Mouse (Mus musculus): Measurements from ENCODE around the gene Tead3. TPM values are rescaled to one million over a fixed set of nuclear protein-coding genes. Genes with fewer than 3 reads are reported as not detected.
"Not testable (repeated sequence)": the region's sequence is repeated elsewhere in the genome, so short reads cannot be mapped to it uniquely, and the experiment has no call there.

Tead3 gene
- polyA plus RNA-seq, 1 experiment from 2014 or later, result 45.2 TPM

GRCm38 (mm10) chr17:28331241-28332112, 19.1 kb downstream of the Tead3 start:
- POLR2A ChIA-PET, result interaction anchor here (0.7 to 3.9 kb wide), 12 partner anchors 8 to 124 kb away, joined by 3 to 45 read pairs (median 5); partner anchors contain the start of genes Def6, Fance and Tead3
- in situ Hi-C loops (cut with MboI; ENCODE audit: low pct_unique_long_range_greater_than_20kb), result no loop called here
- TF ChIP-seq CTCF (IDR thresholded peaks at IDR 0.05), result no peak
- no peaks in the 10 kb centered on the region for H3K27me3 ChIP-seq
- DNase-seq (ENCODE audit: low read depth, low spot score), result no peak
- ATAC-seq, result no peak
- CTCF ChIA-PET, result interaction anchor here (1.5 to 1.9 kb wide), 3 partner anchors 11 to 105 kb away, joined by 4 to 10 read pairs (median 5); no protein-coding TSS in a partner anchor

- in situ Hi-C loops (cut with MboI; ENCODE audit: low pct_unique_long_range_greater_than_20kb); H3K27me3 ChIP-seq; DNase-seq (ENCODE audit: low read depth, low spot score); ATAC-seq: not testable (repeated sequence)
- ChIA-PET CTCF (interaction anchor here (1.5 to 2.1 kb wide), 4 partner anchors 12 to 105 kb away, joined by 4 to 10 read pairs (median 6); no protein-coding TSS in a partner anchor), POLR2A (interaction anchor here (1.1 to 3.9 kb wide), 8 partner anchors 9 to 105 kb away, joined by 3 to 45 read pairs (median 6); partner anchors contain the start of gene Tead3)
Observed at GRCm38 (mm10) chr17:28330590-28330989, 20.0 kb downstream of the Tead3 start.

DNA sequence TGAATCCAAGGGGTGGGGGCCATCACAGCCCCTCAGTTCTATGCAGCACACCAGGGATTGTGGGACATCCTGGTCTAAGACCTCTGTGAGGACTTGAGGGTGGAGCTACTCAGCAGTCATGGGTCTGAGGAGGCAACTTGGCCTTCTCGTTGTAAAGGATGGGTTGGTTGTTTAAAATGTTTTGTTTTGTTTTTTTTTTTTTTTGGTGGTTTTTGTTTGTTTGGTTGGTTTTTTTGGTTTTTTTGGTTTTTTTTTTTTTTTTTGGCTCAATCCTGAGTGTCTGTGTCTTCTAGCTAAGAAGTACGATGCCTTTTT, 20.4 kb downstream of the Tead3 start:
- H3K27me3 ChIP-seq, result no peaks in the 10 kb centered on the region
- DNase-seq (ENCODE audit: low read depth, low spot score) (no peak), ATAC-seq (no peak)
- no peak for TF ChIP-seq CTCF (IDR thresholded peaks at IDR 0.05)
- CTCF ChIA-PET, result interaction anchor here (1.5 to 2.1 kb wide), 4 partner anchors 12 to 104 kb away, joined by 4 to 10 read pairs (median 6); no protein-coding TSS in a partner anchor
- in situ Hi-C loops (cut with MboI; ENCODE audit: low pct_unique_long_range_greater_than_20kb), result no loop called here
- POLR2A ChIA-PET, result interaction anchor here (0.8 to 3.9 kb wide), 7 partner anchors 9 to 105 kb away, joined by 3 to 45 read pairs (median 7); partner anchors contain the start of gene Tead3

DNA sequence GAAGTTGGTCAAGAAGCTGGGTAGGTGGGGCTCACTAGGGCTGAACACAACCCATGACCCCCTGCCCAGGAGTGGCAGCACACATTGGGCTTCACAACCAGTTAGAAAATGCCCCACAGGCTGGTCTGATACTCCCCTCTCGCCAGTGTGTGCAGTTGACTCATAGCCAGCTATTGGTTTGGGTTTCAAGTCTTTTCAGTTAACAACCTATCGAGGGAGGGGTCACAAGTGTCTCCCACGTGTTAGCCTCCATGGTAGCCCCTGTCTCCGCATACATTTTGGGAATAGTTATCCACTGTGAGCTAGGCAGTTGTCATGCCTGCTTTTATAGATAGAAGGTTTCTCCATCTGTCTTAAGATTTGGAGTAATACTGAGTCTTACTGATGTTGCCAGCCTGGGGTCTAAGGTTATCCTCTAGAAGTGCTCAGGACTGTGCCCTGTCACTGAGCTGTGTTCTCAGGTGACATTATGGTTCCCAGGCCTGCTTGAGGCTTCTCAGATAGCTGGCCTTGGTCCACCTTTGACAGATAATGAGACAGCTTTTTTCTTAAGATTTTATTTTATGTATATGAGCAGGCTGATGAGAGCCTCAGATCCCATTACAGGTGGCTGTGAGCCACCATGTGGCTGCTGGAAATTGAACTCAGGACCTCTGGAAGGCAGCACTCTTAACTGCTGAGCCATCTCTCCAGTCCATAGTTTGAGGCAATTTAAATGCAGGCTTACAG, 20.9 kb downstream of the Tead3 start:
- no peaks in the 10 kb centered on the region for H3K27me3 ChIP-seq
- in situ Hi-C loops (cut with MboI; ENCODE audit: low pct_unique_long_range_greater_than_20kb), result no loop called here
- DNase-seq (ENCODE audit: low read depth, low spot score) (no peak), ATAC-seq (no peak)
- POLR2A ChIA-PET, result interaction anchor here (0.8 to 3.9 kb wide), 7 partner anchors 8 to 20 kb away, joined by 3 to 45 read pairs (median 4); partner anchors contain the start of gene Tead3
- TF ChIP-seq CTCF (IDR thresholded peaks at IDR 0.05), result no peak
- CTCF ChIA-PET, result interaction anchor here (1.5 to 2.1 kb wide), 4 partner anchors 13 to 38 kb away, joined by 4 to 8 read pairs (median 4); no protein-coding TSS in a partner anchor

GRCm38 (mm10) chr17:28328946-28329345, 21.7 kb downstream of the Tead3 start:
- CTCF ChIA-PET, result interaction anchor here (1.5 to 2.1 kb wide), 2 partner anchors 14 to 39 kb away, joined by 4 to 8 read pairs; no protein-coding TSS in a partner anchor

GRCm38 (mm10) chr17:28328366-28328928, 22.2 kb downstream of the Tead3 start, which contains the start of gene Rpl10a:
Gene Rpl10a (plus strand): TSS chr17:28328471.
- H3K27me3 ChIP-seq, result no peaks in the 10 kb centered on the region
- ATAC-seq (peak; percentile 55), DNase-seq (ENCODE audit: low read depth, low spot score) (peak; percentile 79)
- POLR2A ChIA-PET, result interaction anchor here (0.7 to 3.9 kb wide), 8 partner anchors 9 to 44 kb away, joined by 3 to 45 read pairs (median 4); partner anchors contain the start of gene Tead3
- in situ Hi-C loops (cut with MboI; ENCODE audit: low pct_unique_long_range_greater_than_20kb), result no loop called here
- TF ChIP-seq CTCF (IDR thresholded peaks at IDR 0.05), result no peak
- CTCF ChIA-PET, result interaction anchor here (1.5 to 2.1 kb wide), 2 partner anchors 14 to 40 kb away, joined by 4 to 8 read pairs; no protein-coding TSS in a partner anchor

More at GRCm38 (mm10) chr17:28328946-28329345, 21.7 kb downstream of the Tead3 start:
- ATAC-seq (no peak), DNase-seq (ENCODE audit: low read depth, low spot score) (no peak)
- no peaks in the 10 kb centered on the region for H3K27me3 ChIP-seq
- TF ChIP-seq CTCF (IDR thresholded peaks at IDR 0.05), result no peak
- POLR2A ChIA-PET, result interaction anchor here (0.8 to 3.9 kb wide), 6 partner anchors 9 to 21 kb away, joined by 3 to 45 read pairs (median 4); partner anchors contain the start of gene Tead3
- in situ Hi-C loops (cut with MboI; ENCODE audit: low pct_unique_long_range_greater_than_20kb), result no loop called here

- CTCF ChIA-PET, result interaction anchor here (0.8 to 1.5 kb wide), 4 partner anchors 11 to 57 kb away, joined by 3 to 4 read pairs (median 4); partner anchors contain the start of gene Fance
- ATAC-seq, result peak; percentile 55
- POLR2A ChIA-PET, result interaction anchor here (0.6 to 2.2 kb wide), 5 partner anchors 11 to 45 kb away, joined by 3 to 8 read pairs (median 5); no protein-coding TSS in a partner anchor
- in situ Hi-C loops (cut with MboI; ENCODE audit: low pct_unique_long_range_greater_than_20kb), result no loop called here
- no peak for TF ChIP-seq CTCF (IDR thresholded peaks at IDR 0.05)
- H3K27me3 ChIP-seq, result no peaks in the 10 kb centered on the region
- DNase-seq (ENCODE audit: low read depth, low spot score), result peak; percentile 80
Observed at GRCm38 (mm10) chr17:28327673-28328325, 22.8 kb downstream of the Tead3 start.

DNA sequence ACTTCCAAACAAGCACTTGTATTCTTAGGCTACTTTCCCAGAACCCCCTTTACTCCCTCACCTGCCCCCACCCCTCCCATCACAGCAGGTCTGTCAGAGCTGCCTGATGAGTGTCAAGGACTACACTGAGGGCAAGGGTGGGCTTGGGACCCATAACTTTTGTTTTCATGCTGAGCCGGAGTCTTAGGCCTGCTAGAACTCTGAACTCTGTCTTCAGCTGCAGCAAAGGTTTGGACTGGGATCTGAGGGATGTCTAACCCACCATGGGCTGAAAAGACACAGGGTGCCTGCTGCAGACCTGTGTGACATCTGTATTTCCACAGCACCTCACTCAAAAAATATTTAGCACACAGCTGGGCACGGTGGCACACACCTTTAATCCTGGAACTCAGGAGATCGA, 23.7 kb downstream of the Tead3 start:
- ATAC-seq (no peak), DNase-seq (ENCODE audit: low read depth, low spot score) (no peak)
- in situ Hi-C loops (cut with MboI; ENCODE audit: low pct_unique_long_range_greater_than_20kb), result no loop called here
- TF ChIP-seq CTCF (IDR thresholded peaks at IDR 0.05), result no peak
- ChIA-PET CTCF (interaction anchor here (0.8 to 1.0 kb wide), 3 partner anchors 11 to 58 kb away, joined by 3 to 4 read pairs (median 3); partner anchors contain the start of gene Fance), POLR2A (interaction anchor here (0.7 to 1.0 kb wide), 4 partner anchors 10 to 950 kb away, joined by 3 to 5 read pairs (median 3); no protein-coding TSS in a partner anchor)
- H3K27me3 ChIP-seq, result no peaks in the 10 kb centered on the region

GRCm38 (mm10) chr17:28325751-28326150, 24.9 kb downstream of the Tead3 start:
- no peak for TF ChIP-seq CTCF (IDR thresholded peaks at IDR 0.05)
- H3K27me3 ChIP-seq, result no peaks in the 10 kb centered on the region
- DNase-seq (ENCODE audit: low read depth, low spot score) (no peak), ATAC-seq (no peak)
- in situ Hi-C loops (cut with MboI; ENCODE audit: low pct_unique_long_range_greater_than_20kb), result no loop called here
- ChIA-PET CTCF (no interaction called here), POLR2A (no interaction called here)

GRCm38 (mm10) chr17:28324416-28324815, 26.2 kb downstream of the Tead3 start:
- H3K27me3 ChIP-seq; DNase-seq (ENCODE audit: low read depth, low spot score); in situ Hi-C loops (cut with MboI; ENCODE audit: low pct_unique_long_range_greater_than_20kb); ATAC-seq: not testable (repeated sequence)
- ChIA-PET POLR2A (interaction anchor here (1.2 kb wide), 1 partner anchor 11 kb away, joined by 3 read pairs; the partner anchor contains the start of gene Fance), CTCF (interaction anchor here (2.2 kb wide), 1 partner anchor 98 kb away, joined by 11 read pairs; no protein-coding TSS in a partner anchor)

Data from Patski (cell line).